Mouse (Mus musculus) frontal cortex, adult (tissue): ENCODE measurements around the gene Mtmr3.

Source experiments
- ATAC-seq: cut with Nextera tagmentation; 2 replicates; pipeline ENCODE4 v1.9.2; 2017; ENCODE audit warnings: mild to moderate bottlenecking, moderate library complexity, mixed read lengths; ENCODE audit not compliant: low TSS enrichment

The Mtmr3 gene

DNA sequence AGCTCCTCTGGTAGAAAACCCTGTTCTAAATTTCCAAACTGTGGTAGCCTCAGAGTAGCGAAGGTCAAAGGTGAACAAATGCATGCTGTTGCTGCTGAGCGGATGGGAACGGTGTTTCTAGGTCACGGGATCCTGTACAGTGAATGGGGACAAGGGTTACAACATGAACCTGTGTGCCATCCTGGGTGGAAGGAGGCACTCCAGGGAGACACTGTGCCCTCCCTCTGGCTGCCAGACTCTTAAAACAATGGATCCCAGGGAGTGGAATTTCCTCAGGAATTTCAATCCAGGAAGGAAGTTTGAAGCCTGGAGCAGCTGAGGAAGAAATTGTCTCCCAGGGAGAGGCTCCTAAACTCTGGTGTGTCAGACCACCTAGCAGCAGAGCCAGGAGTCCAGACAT is 128.5 kb downstream of the Mtmr3 start:
- no peak for ATAC-seq

GRCm38 (mm10) chr11:4464616-4465015 is 130.0 kb downstream of the Mtmr3 start:
- no peak for ATAC-seq

DNA sequence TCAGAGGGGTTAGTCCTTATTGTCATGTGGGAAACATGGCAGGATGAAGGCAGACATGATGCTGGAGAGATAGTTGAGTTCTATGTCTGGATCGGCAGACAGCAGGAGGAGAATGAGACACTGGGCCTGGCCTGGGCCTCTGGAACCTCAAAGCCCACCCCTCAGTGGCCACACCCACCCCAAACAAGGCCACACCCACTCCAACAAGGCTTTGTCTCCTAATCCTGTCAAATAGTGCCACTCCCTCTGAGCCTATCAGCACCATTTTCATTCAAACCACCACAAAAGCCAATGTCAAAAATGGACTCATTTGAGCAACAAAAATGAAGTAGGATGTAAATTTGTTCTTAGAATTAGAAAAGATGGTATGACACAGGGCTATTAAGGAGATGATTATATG is 130.5 kb downstream of the Mtmr3 start:
- no peak for ATAC-seq

DNA sequence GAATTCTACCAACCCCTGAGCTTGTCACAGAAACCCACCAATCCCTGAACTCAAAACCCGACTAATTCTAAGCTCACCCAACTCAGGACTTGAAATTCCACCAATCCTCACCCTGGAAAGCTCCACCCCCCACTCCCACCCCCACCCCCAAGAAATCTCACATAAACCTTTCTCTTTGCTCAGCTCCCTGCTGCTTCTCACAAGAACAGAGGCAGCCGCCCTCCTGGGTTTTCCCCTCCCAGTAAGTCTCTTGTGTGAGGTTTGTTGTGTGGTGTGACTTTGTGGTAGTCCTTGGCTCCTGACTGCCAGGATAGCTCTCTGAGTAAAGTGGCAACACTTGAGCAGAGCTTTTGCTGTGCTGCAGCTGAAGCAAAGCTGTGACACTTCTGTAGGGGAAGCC is 131.8 kb downstream of the Mtmr3 start:
- ATAC-seq = no peak

GRCm38 (mm10) chr11:4461154-4461553 is 133.5 kb downstream of the Mtmr3 start:
- no peak for ATAC-seq

- ATAC-seq = no peak
These were observed 134.0 kb downstream of the Mtmr3 start for GRCm38 (mm10) chr11:4460615-4461014.

GRCm38 (mm10) chr11:4454895-4455535 is 139.6 kb downstream of the Mtmr3 start:
- ATAC-seq = no peak

GRCm38 (mm10) chr11:4452467-4453184 is 142.0 kb downstream of the Mtmr3 start:
- ATAC-seq = no peak

- peak; percentile 86; the same call in 1 of the 2 replicates for ATAC-seq
These were observed 143.5 kb downstream of the Mtmr3 start for GRCm38 (mm10) chr11:4451116-4451515.

GRCm38 (mm10) chr11:4446195-4446868 is 148.3 kb downstream of the Mtmr3 start:
- ATAC-seq = no peak

GRCm38 (mm10) chr11:4442280-4442679 is 152.4 kb downstream of the Mtmr3 start:
- no peak for ATAC-seq

- no peak for ATAC-seq
These were observed 153.7 kb downstream of the Mtmr3 start, which contains the start of gene Hormad2 for GRCm38 (mm10) chr11:4440978-4441377. Hormad2 (minus strand) TSS chr11:4441105.

DNA sequence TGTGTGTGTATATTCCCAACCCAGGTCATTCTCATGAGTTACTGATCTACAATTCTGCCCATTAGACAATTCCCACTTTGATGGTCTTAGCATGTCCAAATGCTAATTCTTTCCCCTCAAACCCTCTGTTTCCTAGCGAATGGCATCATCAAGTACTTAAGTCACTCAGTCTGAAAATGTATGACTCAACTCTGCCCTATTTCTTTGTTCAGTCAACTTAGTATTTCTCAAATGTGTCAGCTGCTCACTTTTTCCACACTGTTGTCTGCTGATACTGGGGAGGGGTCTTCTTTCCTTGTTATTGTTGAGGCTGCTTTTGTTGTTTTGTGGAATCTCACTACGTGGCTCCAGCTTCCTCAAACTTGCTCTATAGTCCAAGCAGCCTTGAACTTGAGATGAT is 156.5 kb downstream of the Mtmr3 start:
- no peak for ATAC-seq

- no peak for ATAC-seq
These were observed 157.3 kb downstream of the Mtmr3 start for GRCm38 (mm10) chr11:4437318-4437717.

- peak; percentile 62; the same call in 1 of the 2 replicates for ATAC-seq
These were observed 158.0 kb downstream of the Mtmr3 start for GRCm38 (mm10) chr11:4436631-4437030.

DNA sequence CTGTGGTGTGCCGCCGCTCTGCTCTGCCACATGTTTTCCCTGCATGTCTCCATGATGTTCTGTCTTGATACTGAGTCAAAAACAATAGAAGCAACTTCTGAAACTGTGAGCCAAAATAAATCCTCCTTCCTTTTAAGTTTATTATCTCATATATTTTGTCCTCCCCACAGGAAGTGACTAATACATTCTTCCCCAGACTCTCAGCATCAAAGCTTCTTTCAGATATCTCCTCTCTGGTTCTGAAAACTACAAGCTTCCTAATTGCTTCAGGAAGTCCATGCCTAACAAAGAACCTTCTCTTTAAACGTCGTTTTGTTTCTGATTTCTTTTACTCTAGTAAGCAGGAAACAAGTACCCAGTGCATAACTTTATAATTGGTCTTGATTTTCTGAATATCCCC is 160.2 kb downstream of the Mtmr3 start:
- ATAC-seq = no peak
